Mouse (Mus musculus) right cerebral cortex, postnatal 36 days (tissue): Measurements from ENCODE around the gene Btg2.
A peak's percentile ranks its signal among the peaks of the same experiment; 100 is the strongest.

Experiments
- DNase-seq, 2 experiments: peaks; one replicate each; pipeline ENCODE4 v3.0.0; 2022; ENCODE audit warnings: low spot score in 2 of 2, mixed read lengths in 1 of 2

Btg2 gene

DNA sequence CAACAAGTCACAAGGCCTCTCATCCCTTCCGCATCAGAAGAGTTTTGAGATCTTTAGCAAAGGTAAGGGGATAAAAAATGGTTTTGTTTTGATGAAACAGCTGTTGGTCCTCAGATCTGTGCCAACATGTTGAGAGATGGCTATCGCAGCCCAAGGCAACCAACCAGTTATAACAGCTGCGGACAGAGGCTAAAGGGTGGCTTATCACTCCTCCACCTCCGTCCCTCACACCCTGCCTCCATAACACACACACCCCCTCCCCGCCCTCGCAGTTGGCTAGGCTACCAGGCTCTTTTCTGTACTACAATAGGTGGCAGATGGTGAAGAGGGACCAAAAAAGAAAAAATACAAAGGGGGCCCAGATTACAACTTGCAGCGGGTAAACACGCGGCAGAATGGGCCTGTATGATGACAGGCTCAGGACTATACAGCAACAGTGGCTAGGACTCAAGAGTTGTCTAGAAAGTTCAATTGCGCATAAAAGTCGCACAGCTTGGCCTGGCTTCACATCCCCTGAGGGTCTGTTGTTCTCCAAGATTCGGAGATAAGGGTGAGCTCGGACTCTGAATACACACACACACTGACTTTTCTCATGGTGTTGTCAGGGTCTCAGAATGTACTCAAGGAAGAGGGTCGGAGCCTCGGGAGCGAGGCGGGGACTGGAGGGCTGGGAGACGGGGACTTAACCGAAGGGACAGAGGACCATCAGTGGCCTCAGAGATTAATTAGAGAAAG, 692 bp downstream of the Btg2 start:
- no peak for DNase-seq

GRCm38 (mm10) chr1:134077389-134078060, 1.4 kb downstream of the Btg2 start:
- DNase-seq: no peak

GRCm38 (mm10) chr1:134076789-134077188, 2.1 kb downstream of the Btg2 start:
- DNase-seq: no peak

- no peak for DNase-seq
Observed at GRCm38 (mm10) chr1:134075532-134075931, 3.4 kb downstream of the Btg2 start.

DNA sequence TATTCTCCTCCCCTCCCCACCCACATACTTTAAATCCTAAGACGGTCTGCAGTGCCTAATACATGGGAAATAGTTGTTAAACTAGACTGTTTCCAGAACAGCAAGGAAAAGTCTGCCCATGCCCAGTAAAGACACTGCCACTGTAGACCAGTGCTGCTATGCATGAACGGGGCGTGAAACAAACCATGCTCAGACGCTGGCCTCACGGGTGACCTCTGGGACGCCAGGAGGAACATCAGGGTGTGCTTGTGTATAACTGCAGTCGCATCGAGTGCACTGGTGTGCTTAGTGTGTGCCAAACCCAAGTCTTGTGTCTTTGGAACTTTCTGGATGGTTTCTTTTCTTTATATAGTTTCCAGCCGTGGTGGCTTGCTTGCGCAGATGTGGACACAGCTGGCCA, 4.3 kb downstream of the Btg2 start:
- DNase-seq: no peak

GRCm38 (mm10) chr1:134074184-134074583, 4.7 kb downstream of the Btg2 start:
- DNase-seq: no peak

- no peak for DNase-seq
Observed at GRCm38 (mm10) chr1:134073658-134074057, 5.3 kb downstream of the Btg2 start.

DNA sequence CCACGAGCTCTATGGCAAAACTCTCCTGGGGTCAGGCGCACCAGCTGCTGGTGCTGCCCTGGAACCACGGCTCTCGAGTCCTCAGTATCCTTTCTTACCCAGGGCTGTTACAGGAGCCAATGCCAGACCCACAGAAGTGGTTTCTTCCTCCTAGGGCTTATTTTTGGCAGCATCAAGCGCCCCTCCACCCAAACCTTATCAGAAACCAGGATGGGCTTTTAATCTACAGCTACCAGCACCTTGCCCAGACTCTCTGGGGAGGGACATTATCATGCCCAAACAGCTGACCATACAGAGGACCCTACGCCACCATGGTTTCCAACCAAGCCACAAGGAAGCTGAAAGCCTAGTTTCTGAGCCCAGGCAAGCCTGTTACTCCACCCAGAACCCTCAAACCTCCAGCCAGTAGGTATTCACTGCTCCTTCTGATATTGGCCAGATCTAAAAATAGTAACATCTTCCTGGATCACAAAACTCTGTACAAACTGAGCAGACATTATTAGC, 5.8 kb downstream of the Btg2 start:
- DNase-seq: no peak

DNA sequence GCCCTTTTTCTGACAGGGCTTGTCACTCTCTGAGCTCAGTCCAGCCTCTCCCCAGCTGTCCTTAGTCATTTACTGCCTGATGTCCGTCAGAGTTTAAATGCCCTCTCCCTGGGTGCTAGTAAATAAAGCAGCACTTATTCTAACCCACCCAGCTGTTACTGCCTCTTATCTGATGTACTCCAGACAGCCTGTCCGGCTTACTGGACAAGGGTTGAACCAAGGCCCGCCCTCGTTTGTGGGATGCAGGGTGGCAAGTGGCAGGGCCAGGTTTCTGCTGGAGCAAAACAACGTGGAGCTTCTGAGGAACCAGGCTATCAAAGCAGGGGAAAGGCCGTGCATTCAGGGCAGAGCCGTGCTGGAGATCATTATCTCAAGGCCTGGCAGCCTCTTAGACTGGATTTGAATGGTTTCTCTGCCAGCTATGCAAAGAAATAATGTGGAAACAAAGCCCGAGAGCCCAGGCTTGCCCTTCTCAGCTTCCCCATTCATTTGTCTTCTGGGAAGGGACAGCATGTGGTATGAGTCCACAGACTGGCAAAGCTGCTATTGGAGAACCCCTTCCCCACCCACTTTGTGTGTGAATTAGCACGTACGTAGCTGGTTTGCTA, 7.4 kb downstream of the Btg2 start:
- no peak for DNase-seq

DNA sequence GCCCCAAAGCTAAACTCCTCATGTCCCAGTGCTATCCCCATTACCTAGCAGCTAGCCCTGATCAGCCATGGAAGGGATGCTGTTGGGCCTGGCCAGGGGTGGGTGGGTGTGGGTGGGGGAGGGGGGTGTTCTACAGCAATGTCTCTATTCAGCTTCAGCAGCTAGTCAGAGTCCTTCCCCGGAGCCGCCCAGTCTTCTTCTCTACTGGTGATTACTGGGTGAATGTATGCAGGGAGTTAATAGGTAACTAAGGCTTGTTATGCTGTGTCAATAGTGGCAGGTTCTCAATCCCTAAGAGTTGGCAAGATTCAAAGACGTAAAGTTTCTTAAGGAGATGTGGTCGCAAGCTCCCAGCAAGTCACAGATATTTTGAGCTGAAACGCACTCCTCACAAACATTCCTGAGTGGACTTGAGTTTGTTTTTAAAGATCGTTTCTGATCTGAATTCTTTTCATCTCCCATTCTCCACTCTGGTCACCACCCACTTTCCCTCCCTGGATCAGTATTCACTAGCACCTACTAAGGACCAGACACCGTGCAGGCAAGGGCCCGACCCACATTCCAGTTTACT, 8.7 kb downstream of the Btg2 start:
- no peak for DNase-seq

DNA sequence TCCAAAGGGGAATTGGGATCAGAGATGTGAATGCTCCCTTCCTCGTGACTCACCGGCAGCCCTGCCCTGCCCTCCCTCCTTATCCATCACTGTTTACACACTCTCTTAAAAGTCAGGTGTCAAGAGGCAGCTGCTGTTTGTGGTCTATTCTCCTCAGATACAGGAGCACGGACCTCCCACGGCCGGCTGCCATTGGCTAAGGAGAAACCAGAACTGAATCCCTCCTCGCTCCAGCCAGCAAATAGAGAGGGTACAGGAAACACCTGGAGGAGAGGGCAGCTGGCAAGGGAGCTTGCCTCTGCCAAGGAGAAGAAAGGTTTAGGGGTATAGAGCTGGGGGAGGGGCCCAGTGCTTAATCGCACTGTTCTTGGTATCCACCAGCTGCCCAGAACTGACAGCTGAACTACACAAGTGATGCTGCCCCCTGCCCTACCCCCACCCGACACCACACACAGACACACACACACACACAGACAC, 11.7 kb downstream of the Btg2 start:
- no peak for DNase-seq

GRCm38 (mm10) chr1:134066554-134066953, 12.4 kb downstream of the Btg2 start:
- no peak for DNase-seq

DNA sequence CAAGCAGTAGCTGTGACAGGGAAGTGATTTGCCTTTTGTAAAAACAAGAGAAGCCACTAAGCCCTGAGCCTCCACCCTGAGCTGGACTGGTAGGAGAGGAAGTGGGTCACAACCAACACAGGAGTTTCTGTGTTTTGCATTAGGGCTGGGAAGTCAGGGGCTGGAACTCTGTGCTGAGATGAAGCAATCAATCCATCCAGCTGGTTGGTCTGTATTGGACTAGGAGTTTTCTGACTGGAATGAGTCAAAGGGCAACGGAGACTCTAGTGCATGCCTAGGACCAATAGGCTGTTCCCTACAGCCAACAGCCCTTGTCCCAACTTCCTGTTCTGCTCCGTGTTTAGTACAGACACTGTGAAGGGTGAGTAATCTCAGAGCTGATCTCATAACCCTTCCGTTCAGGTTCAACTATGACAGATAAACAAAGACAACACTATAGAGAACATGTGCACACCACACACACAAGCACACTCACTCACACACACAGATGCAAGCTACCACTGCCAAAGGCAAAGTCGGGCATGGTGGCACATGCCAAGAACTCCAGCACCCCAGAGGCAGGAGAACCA, 13.6 kb downstream of the Btg2 start:
- DNase-seq: no peak

GRCm38 (mm10) chr1:134064296-134064831, 14.6 kb downstream of the Btg2 start:
- DNase-seq: no peak

- DNase-seq: no peak
Observed at GRCm38 (mm10) chr1:134063773-134064125, 15.2 kb downstream of the Btg2 start.

GRCm38 (mm10) chr1:134063086-134063772, 15.7 kb downstream of the Btg2 start:
- no peak for DNase-seq

DNA sequence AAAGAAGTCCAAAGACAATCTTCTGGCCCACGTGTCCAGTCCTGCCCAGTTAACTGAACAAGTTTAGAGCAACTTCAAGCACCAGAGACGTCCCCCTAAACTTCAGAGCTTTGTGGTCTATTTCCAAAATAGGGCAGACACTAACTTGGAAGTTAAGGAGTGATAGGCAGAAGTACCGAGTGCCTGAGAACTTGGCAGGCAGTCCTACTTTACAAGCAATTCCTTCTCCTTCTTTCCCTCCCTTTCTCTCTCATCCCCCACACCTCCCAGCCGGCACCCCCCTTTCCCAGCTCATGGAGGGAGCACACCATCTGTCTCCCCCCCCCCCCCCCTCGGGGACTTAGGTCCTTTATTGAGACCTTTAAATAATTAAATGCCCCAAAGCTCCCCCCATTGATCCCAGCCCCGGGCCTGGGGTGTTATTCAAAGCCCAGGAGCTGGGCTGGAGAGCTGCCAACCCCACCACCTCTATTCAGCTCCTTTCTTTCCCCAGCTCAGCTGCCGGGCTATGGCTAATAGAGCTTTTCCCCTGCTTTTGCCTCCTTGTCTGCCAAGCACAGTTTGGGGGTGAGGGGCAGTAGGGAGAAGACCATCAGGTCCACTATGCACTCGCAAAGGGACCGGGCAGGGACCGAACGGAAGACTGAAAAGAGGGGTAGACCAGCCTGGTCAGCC, 16.4 kb downstream of the Btg2 start:
- no peak for DNase-seq

GRCm38 (mm10) chr1:134061915-134062314, 17.0 kb downstream of the Btg2 start:
- no peak for DNase-seq

GRCm38 (mm10) chr1:134060849-134061569, 17.9 kb downstream of the Btg2 start:
- peak; percentile 86 to 90 for DNase-seq
